Mouse (Mus musculus) kidney, embryonic 15.5 days (tissue): ENCODE data around the gene Olfr1320. TPM values are rescaled to one million over a fixed set of nuclear protein-coding genes. Genes with fewer than 3 reads are reported as not detected.
"Not testable (repeated sequence)": the region's sequence is repeated elsewhere in the genome, so short reads cannot be mapped to it uniquely, and the experiment has no call there.

Experiments used
- ATAC-seq: fragments of 200-750 bp; cut with Nextera tagmentation; replicated peaks from 2 replicates; pipeline ENCODE4 v1.8.0; 2017; ENCODE audit warnings: moderate TSS enrichment; ENCODE audit not compliant: low FRiP score
- H3K27ac ChIP-seq: fragments of 300-500 bp; sonication (generic); 2 replicates; pipeline ENCODE4 v1.5.1; 2015; ENCODE audit warnings: mild to moderate bottlenecking, inconsistent platforms
- H3K27me3 ChIP-seq: fragments of 300-500 bp; sonication (generic); 2 replicates; pipeline ENCODE4 v1.6.1; 2015; ENCODE audit warnings: inconsistent platforms
- H3K36me3 ChIP-seq: fragments of 300-500 bp; sonication (generic); 2 replicates; pipeline ENCODE4 v1.6.1; 2015; ENCODE audit warnings: inconsistent platforms
- H3K4me1 ChIP-seq: fragments of 300-500 bp; sonication (generic); 2 replicates; pipeline ENCODE4 v1.6.1; 2015; ENCODE audit warnings: inconsistent platforms
- H3K4me2 ChIP-seq: fragments of 300-500 bp; sonication (generic); 2 replicates; pipeline ENCODE4 v1.6.1; 2015; ENCODE audit warnings: moderate library complexity, mild to moderate bottlenecking, inconsistent platforms
- H3K4me3 ChIP-seq: fragments of 300-500 bp; sonication (generic); replicated peaks from 2 replicates; pipeline ENCODE4 v1.5.1; 2015; ENCODE audit warnings: mild to moderate bottlenecking, inconsistent platforms
- H3K9ac ChIP-seq: fragments of 300-500 bp; sonication (generic); 2 replicates; pipeline ENCODE4 v1.6.1; 2015; ENCODE audit warnings: mild to moderate bottlenecking, inconsistent platforms
- H3K9me3 ChIP-seq: fragments of 300-500 bp; sonication (generic); replicated peaks from 2 replicates; pipeline ENCODE4 v1.6.1; 2016; ENCODE audit warnings: inconsistent platforms
- WGBS: fragments of 180-500 bp; shearing (Covaris S2); methylation state at CpG from one replicate; pipeline ENCODE4 v1.1.7; 2015; ENCODE audit warnings: mixed read lengths; 5-methylcytosine and 5-hydroxymethylcytosine counted together
- polyA plus RNA-seq: library from polyadenylated mRNA; unstranded; fragments of >200 nt; fragmentation: Nextera tagmentation; extraction: Ambion mirVana; gene quantifications from 2 replicates; pipeline ENCODE4 v1.2.1, GENCODE M21; 2015

Olfr1320 gene
- not detected in 2 replicates for polyA plus RNA-seq

GRCm38 (mm10) chrX:49672033-49672432 is at the start of gene Olfr1320:
Olfr1320 (plus strand) TSS chrX:49672333.
- no peaks in the 10 kb centered on the region for H3K9me3 ChIP-seq
- ATAC-seq, result no peak
- no peak within 1 kb of the TSS for H3K27ac ChIP-seq
- no peak within 1 kb of the TSS for H3K4me2 ChIP-seq
- 89% methylated on average over 1 of the region's 1 CpGs for WGBS
- H3K4me1 ChIP-seq, result no peaks in the 10 kb centered on the region
- no peaks in the 10 kb centered on the region for H3K36me3 ChIP-seq
- no peak within 1 kb of the TSS for H3K9ac ChIP-seq
- no peak within 1 kb of the TSS for H3K4me3 ChIP-seq
- no peaks in the 10 kb centered on the region for H3K27me3 ChIP-seq

GRCm38 (mm10) chrX:49627566-49627965 is 44.6 kb upstream of the Olfr1320 start:
- H3K4me1 ChIP-seq, result no peaks in the 10 kb centered on the region
- H3K27ac ChIP-seq, result no peak overlapping the region
- H3K9me3 ChIP-seq, result no peaks in the 10 kb centered on the region
- no peak for ATAC-seq
- no peaks in the 10 kb centered on the region for H3K36me3 ChIP-seq
- H3K27me3 ChIP-seq, result no peaks in the 10 kb centered on the region
- no peak overlapping the region for H3K9ac ChIP-seq
- H3K4me2 ChIP-seq, result no peak overlapping the region
- no peak overlapping the region for H3K4me3 ChIP-seq

GRCm38 (mm10) chrX:49631195-49631594 is 40.9 kb upstream of the Olfr1320 start:
- ATAC-seq, result no peak
- no peaks in the 10 kb centered on the region for H3K4me1 ChIP-seq
- no peak overlapping the region for H3K27ac ChIP-seq
- H3K27me3 ChIP-seq, result no peaks in the 10 kb centered on the region
- H3K9ac ChIP-seq, result no peak overlapping the region
- H3K4me3 ChIP-seq, result no peak overlapping the region
- H3K36me3 ChIP-seq, result no peaks in the 10 kb centered on the region
- H3K9me3 ChIP-seq, result no peaks in the 10 kb centered on the region
- no peak overlapping the region for H3K4me2 ChIP-seq
- WGBS, result 62% methylated on average over 2 of the region's 2 CpGs

- not testable (repeated sequence) for H3K27ac ChIP-seq, H3K4me3 ChIP-seq, H3K27me3 ChIP-seq, H3K9me3 ChIP-seq, H3K4me2 ChIP-seq, H3K4me1 ChIP-seq, ATAC-seq, H3K36me3 ChIP-seq, H3K9ac ChIP-seq
- WGBS, result 91% methylated on average over 28 of the region's 29 CpGs
Observed at GRCm38 (mm10) chrX:49660781-49661180, 11.4 kb upstream of the Olfr1320 start.

Other genes starting within 250 kb of the Olfr1320 start
- 5.1 and 8.0 TPM in 2 replicates for gene Arhgap36, start 208.4 kb upstream of the Olfr1320 start, polyA plus RNA-seq
- not detected in 2 replicates for gene Olfr1321, start 62.7 kb downstream of the Olfr1320 start, polyA plus RNA-seq
- gene Igsf1, start 125.4 kb downstream of the Olfr1320 start, polyA plus RNA-seq, result 5.0 and 5.7 TPM in 2 replicates
- not detected in 2 replicates for gene Olfr1322, start 219.2 kb downstream of the Olfr1320 start, polyA plus RNA-seq